Mouse (Mus musculus) kidney, adult 2 months (tissue): ENCODE measurements around the gene Macrod2.

Source experiments
- CTCF ChIP-seq: fragments of 200-500 bp; conservative IDR thresholded peaks from 2 replicates; pipeline ENCODE4 v1.5.1; 2011; ENCODE audit warnings: low read depth, mild to moderate bottlenecking, control low read depth, low read length, moderate library complexity, mixed read lengths; ENCODE audit not compliant: insufficient read depth, insufficient read length
- POLR2A ChIP-seq: fragments of 200-500 bp; IDR thresholded peaks from one replicate; pipeline ENCODE4 v1.6.1; 2011; ENCODE audit warnings: low read depth, low read length, control low read depth

DNA sequence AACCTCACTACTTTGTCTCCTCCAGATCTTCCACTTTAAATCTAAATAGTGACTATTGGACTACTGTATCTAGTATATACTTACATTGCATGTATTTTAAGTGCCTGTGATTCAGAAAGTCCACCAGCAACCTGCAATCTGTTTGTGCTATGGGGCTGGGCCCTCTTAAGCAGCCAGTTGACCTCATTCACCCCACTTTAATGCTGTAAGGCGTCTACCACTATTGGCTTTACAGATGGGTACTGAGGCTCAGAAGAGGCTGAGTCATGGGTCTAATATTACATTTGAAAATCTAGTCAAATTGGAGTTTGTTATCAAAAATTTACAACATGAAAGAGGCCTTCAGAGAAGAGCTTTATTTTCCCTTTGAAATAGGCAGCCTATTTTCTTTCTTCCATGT is 722.5 kb downstream of the Macrod2 start:
- TF ChIP-seq CTCF: no peak
- TF ChIP-seq POLR2A: no peak
